Mouse (Mus musculus) ES-E14 (cell line): ENCODE measurements around the gene Stox2. TPM values are rescaled to one million over a fixed set of nuclear protein-coding genes. Genes with fewer than 3 reads are reported as not detected.
"Not testable (repeated sequence)": the region's sequence is repeated elsewhere in the genome, so short reads cannot be mapped to it uniquely, and the experiment has no call there.

Experiments
- DNase-seq: peaks from one replicate; pipeline ENCODE4 v3.0.0-alpha.2; 2013; ENCODE audit warnings: low read depth, low spot score
- H3K27ac ChIP-seq: 2 replicates; pipeline ENCODE4 v1.5.1; 2012; ENCODE audit warnings: low read depth, mild to moderate bottlenecking, low read length, moderate library complexity, mixed read lengths; ENCODE audit not compliant: poor library complexity, insufficient read depth, severe bottlenecking
- H3K36me3 ChIP-seq: 2 replicates; pipeline ENCODE4 v1.6.1; 2012; ENCODE audit warnings: mild to moderate bottlenecking, low read length, moderate library complexity, mixed read lengths; ENCODE audit not compliant: control insufficient read depth, poor library complexity, insufficient read depth, severe bottlenecking
- H3K4me1 ChIP-seq, 2 experiments: fragments of 150-350 bp in 1 of 2; sonication (generic) in 1 of 2; 2 replicates each; pipeline ENCODE4 v1.6.1; 2012; ENCODE audit warnings: low read length in 2 of 2, mild to moderate bottlenecking in 1 of 2, mixed read lengths in 1 of 2; ENCODE audit not compliant: control insufficient read depth in 2 of 2, insufficient read depth in 2 of 2, poor library complexity in 1 of 2
- H3K4me3 ChIP-seq, 2 experiments: fragments of 150-350 bp in 1 of 2; sonication (generic) in 1 of 2; 2 replicates each; pipeline ENCODE4 v1.5.1; 2012; ENCODE audit warnings: low read length in 2 of 2, low read depth in 1 of 2, mild to moderate bottlenecking in 1 of 2, mixed read lengths in 1 of 2; ENCODE audit not compliant: insufficient read depth in 1 of 2, poor library complexity in 1 of 2, severe bottlenecking in 1 of 2
- H3K9ac ChIP-seq: 2 replicates; pipeline ENCODE4 v1.6.1; 2012; ENCODE audit warnings: low read depth, mild to moderate bottlenecking, low read length, mixed read lengths; ENCODE audit not compliant: poor library complexity, insufficient read depth, severe bottlenecking
- H3K9me3 ChIP-seq: fragments of 150-350 bp; sonication (generic); 2 replicates; pipeline ENCODE4 v1.6.1; 2012; ENCODE audit warnings: low read depth, mild to moderate bottlenecking, low read length; ENCODE audit not compliant: control insufficient read depth, insufficient read depth
- CHD2 ChIP-seq: IDR thresholded peaks from 2 replicates; pipeline ENCODE4 v1.6.1; 2014; ENCODE audit warnings: mild to moderate bottlenecking, low read depth, low read length, inconsistent platforms
- HCFC1 ChIP-seq: IDR thresholded peaks from 2 replicates; pipeline ENCODE4 v1.6.1; 2012; ENCODE audit warnings: low read length, inconsistent platforms, borderline replicate concordance; ENCODE audit not compliant: insufficient read depth
- MAFK ChIP-seq: IDR thresholded peaks from 2 replicates; pipeline ENCODE4 v1.6.1; 2014; ENCODE audit warnings: mild to moderate bottlenecking, low read depth, low read length, inconsistent platforms; ENCODE audit not compliant: insufficient read depth
- ZC3H11A ChIP-seq: IDR thresholded peaks from 2 replicates; pipeline ENCODE4 v1.6.1; 2012; ENCODE audit warnings: low read depth, mild to moderate bottlenecking, inconsistent platforms, low read length, borderline replicate concordance
- ZNF384 ChIP-seq: IDR thresholded peaks from 2 replicates; pipeline ENCODE4 v1.6.1; 2012; ENCODE audit warnings: low read depth, low read length, inconsistent platforms
- in situ Hi-C, 2 experiments: fragments of 600-800 bp; cut with MboI; formaldehyde crosslinking; loops; one replicate each; pipeline ENCODE4 v1.15.1; 2025; ENCODE audit warnings: low sequenced_read_pairs in 2 of 2, inconsistent platforms in 1 of 2; ENCODE audit not compliant: unreplicated experiment in 2 of 2
- total RNA-seq: library from RNA; depleted of rRNA; stranded (reverse); fragments of 300-350 nt; gene quantifications from 2 replicates; pipeline ENCODE4 v1.2.3, GENCODE M21; 2012

Gene Stox2
- total RNA-seq, 1 experiment = 6.8 TPM

- no peak for DNase-seq
Measured at GRCm38 (mm10) chr8:47458591-47458990, 12.4 kb upstream of the Stox2 start.

GRCm38 (mm10) chr8:47449211-47449610, 3.0 kb upstream of the Stox2 start:
- H3K9ac ChIP-seq, DNase-seq, H3K36me3 ChIP-seq, in situ Hi-C loops, H3K27ac ChIP-seq, H3K4me3 ChIP-seq, H3K9me3 ChIP-seq, H3K4me1 ChIP-seq: not testable (repeated sequence)

More at GRCm38 (mm10) chr8:47458591-47458990, 12.4 kb upstream of the Stox2 start:
- H3K4me1 ChIP-seq = no peaks in the 10 kb centered on the region
- peaks cover 8% of the 10 kb centered on the region for H3K9me3 ChIP-seq
- in situ Hi-C loops = no loop called here
- no peaks in the 10 kb centered on the region for H3K36me3 ChIP-seq
- H3K4me3 ChIP-seq = no peak overlapping the region
- TF ChIP-seq ZNF384 (no peak), MAFK (no peak), CHD2 (no peak), ZC3H11A (no peak), HCFC1 (no peak)
- no peak overlapping the region for H3K9ac ChIP-seq
- H3K27ac ChIP-seq = no peak overlapping the region

- H3K4me1 ChIP-seq = peaks cover 0 to 8% of the 10 kb centered on the region in 2 experiments; a peak in 1 of 4 replicates
- no peak overlapping the region for H3K4me3 ChIP-seq
- no peak for TF ChIP-seq ZC3H11A
- no peak overlapping the region for H3K27ac ChIP-seq
- H3K9me3 ChIP-seq = no peaks in the 10 kb centered on the region
- in situ Hi-C loops = no loop called here
- H3K9ac ChIP-seq = no peak overlapping the region
- no peaks in the 10 kb centered on the region for H3K36me3 ChIP-seq
- DNase-seq = no peak
Measured at GRCm38 (mm10) chr8:47439271-47439670, 6.9 kb downstream of the Stox2 start.

- Histone ChIP-seq H3K27ac (no peak overlapping the region), H3K9me3 (no peaks in the 10 kb centered on the region), H3K4me3 (no peak overlapping the region), H3K4me1 (peaks cover 0 to 8% of the 10 kb centered on the region in 2 experiments; a peak in 1 of 4 replicates), H3K36me3 (no peaks in the 10 kb centered on the region), H3K9ac (no peak overlapping the region)
- DNase-seq = no peak
- in situ Hi-C loops = no loop called here
- TF ChIP-seq ZNF384 (no peak), HCFC1 (no peak), MAFK (no peak), CHD2 (no peak), ZC3H11A (no peak)
Measured at GRCm38 (mm10) chr8:47437976-47438375, 8.2 kb downstream of the Stox2 start.

GRCm38 (mm10) chr8:47435861-47436260, 10.3 kb downstream of the Stox2 start:
- Histone ChIP-seq H3K9me3 (no peaks in the 10 kb centered on the region), H3K36me3 (no peaks in the 10 kb centered on the region), H3K27ac (no peak overlapping the region), H3K4me3 (no peak overlapping the region), H3K4me1 (peaks cover 0 to 8% of the 10 kb centered on the region in 2 experiments; a peak in 1 of 4 replicates), H3K9ac (no peak overlapping the region)
- no peak for TF ChIP-seq CHD2
- TF ChIP-seq ZC3H11A = no peak
- no peak for TF ChIP-seq MAFK
- TF ChIP-seq ZNF384 = no peak
- TF ChIP-seq HCFC1 = no peak
- no peak for DNase-seq
- in situ Hi-C loops = no loop called here
